Mouse (Mus musculus): Measurements from ENCODE around the gene Trappc3l.

DNA sequence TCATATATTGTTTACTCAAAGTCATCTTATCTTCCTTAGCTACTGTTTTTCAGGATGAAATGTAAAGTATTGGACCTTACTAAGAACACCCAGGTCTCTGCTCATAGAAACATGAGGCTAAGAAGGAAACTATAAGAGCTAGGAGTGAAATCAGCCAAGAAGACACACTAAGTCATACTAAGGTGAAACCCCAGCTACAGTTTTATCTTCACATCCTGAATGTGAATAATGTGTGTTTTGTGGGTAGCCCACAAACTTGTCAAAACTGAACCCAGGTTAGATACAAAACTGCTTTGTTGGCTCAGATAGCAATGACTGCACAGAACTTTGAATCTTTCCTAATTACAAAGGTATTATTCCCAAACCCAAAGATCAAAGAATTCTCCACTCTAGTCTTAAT lies 80.4 kb downstream of the Trappc3l start:
- TF ChIP-seq ZNF384 (IDR thresholded peaks at IDR 0.05; ENCODE audit: low read depth, low read length) (no peak), EP300 (IDR thresholded peaks at IDR 0.05; ENCODE audit: low read length) (no peak), CTCF (conservative IDR thresholded peaks at IDR 0.05 in 1 of 2, IDR thresholded peaks at IDR 0.05 in 1 of 2; ENCODE audit: low read depth in 2 of 2, low read length in 2 of 2) (no peak), ZC3H11A (IDR thresholded peaks at IDR 0.05; ENCODE audit: low read depth, low read length) (no peak), E2F4 (IDR thresholded peaks at IDR 0.05; ENCODE audit: insufficient replicate concordance, low read depth, low read length) (no peak), SIN3A (IDR thresholded peaks at IDR 0.05; ENCODE audit: low read length) (no peak), POLR2A (IDR thresholded peaks at IDR 0.05; ENCODE audit: low read depth, low read length) (no peak), KAT2A (IDR thresholded peaks at IDR 0.05; ENCODE audit: insufficient replicate concordance, low read length) (no peak)

Measured in CH12.LX (cell line).